Mouse (Mus musculus) urinary bladder, adult 18-20 months (tissue): ENCODE data around the gene Slc45a1.
"Not testable (repeated sequence)": the region's sequence is repeated elsewhere in the genome, so short reads cannot be mapped to it uniquely, and the experiment has no call there.

ENCODE experiments used
- DNase-seq, 2 experiments: peaks; one replicate each; pipeline ENCODE4 v3.0.0; 2022; ENCODE audit warnings: low spot score in 2 of 2, mixed read lengths in 2 of 2

The Slc45a1 gene

DNA sequence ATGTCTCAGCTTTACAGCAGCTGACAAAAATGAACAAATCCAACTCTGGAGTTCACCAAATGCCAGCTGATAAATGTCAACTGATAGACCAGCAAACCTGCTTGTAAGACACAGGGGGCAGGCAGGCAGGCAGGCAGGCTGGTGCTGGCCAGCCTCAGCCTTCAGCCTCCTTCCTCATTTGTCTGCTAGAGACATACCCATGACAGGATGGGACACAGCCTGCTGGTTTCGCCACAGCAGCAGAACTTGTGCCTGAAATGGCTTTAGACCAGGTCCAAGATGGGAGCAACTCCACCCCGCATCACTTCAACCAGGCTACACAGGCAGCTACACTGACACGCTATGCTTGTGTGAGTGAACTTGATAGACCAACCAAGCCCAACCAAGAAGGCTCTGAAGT, 46.2 kb downstream of the Slc45a1 start:
- no peak for DNase-seq

- DNase-seq, result no peak
Observed at GRCm38 (mm10) chr4:150603366-150604061, 48.5 kb downstream of the Slc45a1 start.

- no peak for DNase-seq
Observed at GRCm38 (mm10) chr4:150601489-150601888, 50.5 kb downstream of the Slc45a1 start.

DNA sequence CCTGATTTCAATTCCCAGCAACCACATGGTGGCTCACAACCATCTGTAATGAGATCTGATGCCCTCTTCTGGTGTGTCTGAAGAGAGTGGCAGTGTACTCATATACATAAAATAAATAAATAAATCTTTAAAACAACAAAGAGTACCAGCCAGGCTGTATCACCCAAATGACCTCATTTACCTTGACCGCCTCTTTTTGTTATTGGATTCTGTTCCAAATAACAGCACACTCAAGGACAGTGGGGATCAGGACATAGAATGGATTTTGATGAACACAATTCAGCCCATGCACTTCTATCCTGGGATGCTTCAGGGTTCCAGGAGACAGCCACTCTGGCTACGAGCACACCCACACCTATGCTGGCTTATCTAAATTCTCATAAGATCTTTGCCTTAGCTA, 51.5 kb downstream of the Slc45a1 start:
- DNase-seq, result not testable (repeated sequence)

DNA sequence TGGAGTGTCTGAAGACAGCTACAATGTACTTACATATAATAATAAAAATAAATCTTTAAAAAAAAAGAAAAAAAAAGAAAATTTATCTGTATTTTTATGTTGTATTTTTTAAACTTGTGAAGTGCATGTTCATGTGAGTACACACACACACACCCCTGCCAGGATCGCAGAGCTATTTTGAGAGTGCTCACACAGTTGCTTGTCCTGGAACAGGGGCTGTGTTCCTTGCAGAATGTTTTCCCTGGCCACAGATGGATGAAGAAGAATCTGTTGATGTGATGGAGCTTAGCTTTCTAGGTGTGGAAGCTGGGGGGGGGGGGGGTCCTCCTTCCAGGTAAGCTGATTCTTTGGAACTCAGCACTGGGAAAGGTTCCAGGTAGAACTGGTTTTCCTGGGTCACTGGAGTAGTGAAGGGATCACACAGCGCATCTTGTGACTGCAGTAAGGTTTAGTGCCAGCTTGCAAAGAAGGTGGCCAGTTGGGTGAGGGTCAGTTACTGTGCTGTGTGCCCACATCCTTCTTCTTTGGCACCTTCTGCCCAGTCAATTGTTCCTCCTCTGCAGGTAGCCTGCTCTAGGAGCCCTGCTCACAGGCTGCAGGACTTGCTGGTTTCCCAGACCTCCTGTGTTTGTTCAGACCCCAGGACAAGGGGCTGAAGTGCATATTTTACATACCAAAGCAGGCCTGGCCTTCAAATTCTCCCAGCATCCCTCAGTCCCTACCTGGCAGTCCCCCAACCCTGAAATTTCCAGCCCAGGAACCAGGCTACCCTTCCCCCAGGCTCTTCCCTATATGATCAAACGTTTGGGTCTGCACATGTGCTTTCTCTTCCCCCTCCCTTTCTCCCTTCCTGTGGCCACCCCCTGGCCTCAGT, 52.6 kb downstream of the Slc45a1 start:
- DNase-seq, result no peak

DNA sequence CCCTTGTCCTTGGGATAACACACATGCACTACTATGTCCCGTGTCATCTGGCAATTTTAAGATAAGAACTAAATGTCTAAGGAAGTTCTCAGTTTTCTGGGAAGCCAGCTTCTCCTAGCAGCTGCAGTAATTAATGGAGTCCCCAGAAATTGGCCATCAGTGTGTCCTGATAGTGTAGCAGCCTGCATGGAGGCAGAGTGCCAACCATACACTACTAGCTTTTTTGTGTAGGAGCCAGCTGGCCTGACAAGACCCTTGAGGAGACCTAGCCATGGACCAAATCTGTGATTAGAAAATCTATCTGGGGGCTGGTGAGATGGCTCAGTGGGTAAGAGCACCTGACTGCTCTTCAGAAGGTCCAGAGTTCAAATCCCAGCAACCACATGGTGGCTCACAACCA, 53.3 kb downstream of the Slc45a1 start:
- no peak for DNase-seq

- DNase-seq, result no peak
Observed at GRCm38 (mm10) chr4:150595991-150596390, 56.0 kb downstream of the Slc45a1 start.

GRCm38 (mm10) chr4:150595071-150595470, 56.9 kb downstream of the Slc45a1 start:
- DNase-seq, result no peak

- DNase-seq, result no peak
Observed at GRCm38 (mm10) chr4:150594298-150594829, 57.6 kb downstream of the Slc45a1 start.

DNA sequence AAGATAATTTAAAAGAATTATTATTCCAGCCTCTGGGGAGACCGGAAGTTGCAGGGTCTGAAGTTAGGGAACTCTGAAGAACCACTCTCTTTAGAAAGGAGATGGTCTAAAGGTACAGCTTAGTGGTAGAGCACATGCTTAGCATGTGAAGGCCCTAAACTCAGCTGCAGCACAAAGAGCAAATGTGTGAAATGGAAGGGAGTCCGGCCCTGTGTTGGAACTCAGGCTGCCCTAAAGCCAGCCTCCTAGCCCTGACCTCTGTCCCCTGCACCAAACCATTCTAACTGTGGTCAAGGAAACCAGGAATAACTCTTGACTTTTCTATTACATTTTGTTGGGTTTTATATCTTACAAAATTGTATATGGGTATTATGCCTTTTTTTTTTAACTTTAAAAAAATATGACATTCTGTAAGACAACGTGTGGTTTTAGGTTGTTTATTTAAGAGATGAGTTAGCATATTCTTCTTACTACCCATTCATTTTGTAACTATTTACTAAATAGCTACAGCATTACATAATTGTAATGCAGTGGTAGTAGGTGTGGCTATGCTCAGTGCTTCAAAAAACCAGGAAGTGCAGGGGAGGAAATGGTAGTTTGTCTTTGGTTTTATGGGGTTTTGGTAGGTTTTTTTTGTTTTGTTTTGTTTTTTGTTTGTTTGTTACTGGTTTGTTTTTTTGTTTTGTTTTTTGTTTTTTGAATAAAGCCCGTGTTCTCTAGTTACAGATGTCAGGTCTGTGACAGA, 58.3 kb downstream of the Slc45a1 start:
- no peak for DNase-seq

- no peak for DNase-seq
Observed at GRCm38 (mm10) chr4:150592087-150592486, 59.9 kb downstream of the Slc45a1 start.

GRCm38 (mm10) chr4:150591602-150592001, 60.4 kb downstream of the Slc45a1 start:
- DNase-seq, result no peak

GRCm38 (mm10) chr4:150590621-150591282, 61.2 kb downstream of the Slc45a1 start:
- DNase-seq, result no peak

DNA sequence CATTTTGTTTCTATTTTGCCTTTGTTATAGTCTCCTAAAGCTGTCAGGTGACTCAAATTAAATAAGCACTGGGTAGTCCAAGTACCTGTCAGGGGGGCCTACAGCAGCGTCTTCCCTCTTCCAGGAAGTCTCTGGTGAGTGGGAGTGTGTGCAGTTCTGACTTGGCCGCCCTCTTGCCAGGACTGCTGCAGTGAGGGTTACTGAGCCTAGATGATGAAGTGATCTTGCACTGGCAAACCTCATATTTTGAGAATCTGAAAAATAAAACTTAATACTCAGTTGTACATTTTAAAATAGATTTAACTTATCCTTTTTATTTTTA, 63.7 kb downstream of the Slc45a1 start:
- no peak for DNase-seq

- no peak for DNase-seq
Observed at GRCm38 (mm10) chr4:150587597-150588299, 64.2 kb downstream of the Slc45a1 start.

- DNase-seq, result no peak
Observed at GRCm38 (mm10) chr4:150586275-150586674, 65.7 kb downstream of the Slc45a1 start.

DNA sequence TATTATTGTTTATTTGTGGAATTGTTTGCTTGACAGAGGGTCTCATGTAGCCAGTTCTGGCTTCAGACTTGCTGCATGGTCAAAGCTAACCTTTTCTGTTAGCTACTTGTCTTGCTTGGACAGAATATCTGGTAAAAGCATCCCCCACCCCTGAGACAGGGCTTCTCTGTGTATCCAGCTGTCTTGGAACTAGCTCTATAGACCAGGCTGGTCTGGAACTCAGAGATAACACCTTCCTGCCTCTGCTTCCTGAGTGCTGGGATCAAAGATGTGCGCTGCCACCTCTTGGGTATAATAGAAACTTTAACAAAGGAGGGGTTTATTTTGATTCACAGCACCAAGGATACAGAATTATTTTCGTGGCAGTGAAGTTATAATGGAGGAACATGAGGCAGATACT, 66.2 kb downstream of the Slc45a1 start:
- no peak for DNase-seq

DNA sequence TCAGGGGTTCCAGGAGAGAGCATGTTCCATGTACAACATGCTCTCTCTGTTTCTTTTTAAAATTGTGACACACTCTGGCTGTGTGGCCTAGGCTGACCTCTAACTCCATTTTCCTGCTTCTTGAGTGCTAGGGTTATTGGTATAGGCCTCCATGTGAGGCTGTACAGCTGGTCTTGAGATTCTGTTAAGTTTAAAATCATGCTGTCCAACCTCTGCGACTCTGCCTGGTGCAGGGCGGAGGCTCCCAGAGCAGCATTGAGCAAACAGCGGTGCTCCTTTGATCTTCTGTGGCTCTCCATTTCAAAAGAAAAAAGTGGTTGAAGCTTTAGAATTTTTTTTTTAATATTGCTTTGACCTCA, 68.2 kb downstream of the Slc45a1 start:
- no peak for DNase-seq

GRCm38 (mm10) chr4:150582966-150583776, 68.8 kb downstream of the Slc45a1 start:
- DNase-seq, result peak; percentile 59 to 85
